Mouse (Mus musculus): ENCODE data around the gene Zfp808.
"Not testable (repeated sequence)": the region's sequence is repeated elsewhere in the genome, so short reads cannot be mapped to it uniquely, and the experiment has no call there.

- TF ChIP-seq CTCF, EP300 (IDR thresholded peaks at IDR 0.05): not testable (repeated sequence)
Observed at GRCm38 (mm10) chr13:62121578-62121977, 8.1 kb upstream of the Zfp808 start.
